Comparison of ENCODE assay signal across 21 mouse cellular contexts in genomic region chr16:23196296-23196695, GRCm38 (mm10). TPM values are rescaled to one million over a fixed set of nuclear protein-coding genes. Genes with fewer than 3 reads are reported as not detected.
DNase-seq lines count a peak whose midpoint lies in the region; TF ChIP-seq lines count a peak whose summit lies in the region.
"Had no signal": no experiment of that assay in that cellular context is flagged by ENCODE, and none has a peak within 500 bp of the region (broad histone marks: within the 10 kb centered on the region; RNA-seq: fewer than 3 reads in every experiment).

No protein-coding gene starts in this region.

- H3K4me3 ChIP-seq in CH12.LX (replicated peaks in 1 of 3; ENCODE audit: low read depth in 2 of 3, low read length in 2 of 3, poor library complexity in 1 of 3), result no peak overlapping the region
- H3K4me3 ChIP-seq: embryonic facial prominence, embryonic 10.5 days; embryonic facial prominence, embryonic 12.5 days; forebrain, embryonic 13.5 days; forebrain, embryonic 15.5 days had no signal

- TF ChIP-seq POLR2A in CH12.LX (IDR thresholded peaks at IDR 0.05; ENCODE audit: low read depth, low read length), result no peak

- H3K4me2 ChIP-seq in CH12.LX (ENCODE audit: insufficient read depth, low read depth, poor library complexity, severe bottlenecking), result peak overlapping the region; percentile 34; the same call in 1 of the 2 replicates
- H3K4me2 ChIP-seq: embryonic facial prominence, embryonic 12.5 days; forebrain, embryonic 13.5 days; forebrain, embryonic 15.5 days had no signal

- TF ChIP-seq CTCF in CH12.LX (conservative IDR thresholded peaks at IDR 0.05 in 1 of 2, IDR thresholded peaks at IDR 0.05 in 1 of 2; ENCODE audit: low read depth in 2 of 2, low read length in 2 of 2), result no peak

- dilution Hi-C loops in CH12.LX (cut with MboI; ENCODE audit: extremely low pct_ligation_motif_present, extremely low pct_unique_long_range_greater_than_20kb, low sequenced_read_pairs), result no loop called here

- H3K4me1 ChIP-seq in CH12.LX (ENCODE audit: control insufficient read depth in 1 of 2, insufficient read depth in 2 of 2), result peaks cover 0 to 3% of the 10 kb centered on the region in 2 experiments; a peak in 1 of 4 replicates
- H3K4me1 ChIP-seq: embryonic facial prominence, embryonic 10.5 days; embryonic facial prominence, embryonic 12.5 days; forebrain, embryonic 13.5 days; forebrain, embryonic 15.5 days had no signal

- no peaks in the 10 kb centered on the region for H3K9me3 ChIP-seq in CH12.LX (replicated peaks; ENCODE audit: low read length)
- H3K9me3 ChIP-seq: embryonic facial prominence, embryonic 10.5 days; embryonic facial prominence, embryonic 12.5 days; forebrain, embryonic 13.5 days; forebrain, embryonic 15.5 days; G1E had no signal

- peak; percentile 29 for DNase-seq in kidney, adult 9 months
- no peak for DNase-seq in kidney, postnatal 10 days
- no peak for DNase-seq in CH12.LX (ENCODE audit: extremely low read depth)
- DNase-seq in Muller cell, postnatal 12 days (ENCODE audit: inconsistent ontology term), result peak; percentile 37
- DNase-seq in heart, adult 8-10 months (ENCODE audit: low spot score), result no peak
- DNase-seq: adrenal gland, adult 2 months; adrenal gland, postnatal 10 days; adrenal gland, postnatal 36 days; cerebellum, adult 11-12 months; cerebellum, adult 2 months; cerebellum, adult 9-10 months; cerebellum, postnatal 10 days; cerebellum, postnatal 25 days; forebrain, postnatal 0 days had no signal

- no peaks in the 10 kb centered on the region for H3K79me2 ChIP-seq in CH12.LX (replicated peaks; ENCODE audit: control insufficient read depth, extremely low read depth, insufficient read depth, poor library complexity, severe bottlenecking)

- H3K9ac ChIP-seq in CH12.LX (ENCODE audit: insufficient read depth, low read depth), result no peak overlapping the region
- H3K9ac ChIP-seq: embryonic facial prominence, embryonic 12.5 days; forebrain, embryonic 13.5 days; forebrain, embryonic 15.5 days; forebrain, postnatal 0 days had no signal

- TF ChIP-seq EP300 in CH12.LX (IDR thresholded peaks at IDR 0.05; ENCODE audit: low read length), result no peak

- peaks cover 2% of the 10 kb centered on the region for H3K27me3 ChIP-seq in CH12.LX (replicated peaks)
- H3K27me3 ChIP-seq: embryonic facial prominence, embryonic 12.5 days; forebrain, embryonic 13.5 days; forebrain, embryonic 15.5 days had no signal

- TF ChIP-seq RAD21 in CH12.LX (IDR thresholded peaks at IDR 0.05; ENCODE audit: low read depth, low read length), result no peak

- in situ Hi-C loops in CH12.LX (cut with MboI; ENCODE audit: low pct_ligation_motif_present, low pct_unique_long_range_greater_than_20kb, low sequenced_read_pairs), result loop anchor here (5.0 kb wide), 1 partner anchor 34 kb away; no protein-coding TSS in a partner anchor

- no peak overlapping the region for H3K27ac ChIP-seq in CH12.LX (ENCODE audit: insufficient read depth, low read depth)
- H3K27ac ChIP-seq: embryonic facial prominence, embryonic 10.5 days; embryonic facial prominence, embryonic 12.5 days; forebrain, embryonic 13.5 days; forebrain, embryonic 15.5 days had no signal

- H3K36me3 ChIP-seq in CH12.LX (replicated peaks in 1 of 2; ENCODE audit: control insufficient read depth in 1 of 2, insufficient read depth in 1 of 2, low read length in 1 of 2), result no peaks in the 10 kb centered on the region
- H3K36me3 ChIP-seq: embryonic facial prominence, embryonic 10.5 days; embryonic facial prominence, embryonic 12.5 days; forebrain, embryonic 15.5 days; G1E had no signal

TF ChIP-seq in CH12.LX, 34 proteins besides CTCF, POLR2A, EP300 and RAD21:
- no peak for TF ChIP-seq JUND (conservative IDR thresholded peaks at IDR 0.05; ENCODE audit: low read depth, low read length)
- TF ChIP-seq ZKSCAN1 (IDR thresholded peaks at IDR 0.05; ENCODE audit: borderline replicate concordance, low read depth, low read length), result no peak
- TF ChIP-seq BHLHE40 (IDR thresholded peaks at IDR 0.05; ENCODE audit: low read depth, low read length), result no peak
- TF ChIP-seq CHD2 (IDR thresholded peaks at IDR 0.05; ENCODE audit: low read length), result no peak
- TF ChIP-seq ZC3H11A (IDR thresholded peaks at IDR 0.05; ENCODE audit: low read depth, low read length), result no peak

RNA-seq across cellular contexts. Expression of gene St6gal1, which starts 28.2 kb away (rescaled TPM):
- total RNA-seq in CH12.LX (2012; rRNA removed), result 60.6 and 64.5 TPM in 2 replicates
- total RNA-seq in CH12.LX (2014; rRNA removed), result 56.8 and 67.8 TPM in 2 replicates
- polyA plus RNA-seq in CH12.LX (2012; ENCODE audit: insufficient read length, low read depth), result 156 and 168 TPM in 2 replicates
- total RNA-seq in heart, adult 8-10 months (2022), result 1 to 10 TPM; 7.6 to 9.9 (median 8.8) TPM

RNA-seq across cellular contexts. Expression of gene Adipoq, which starts 50.0 kb away (rescaled TPM):
- 0.13 TPM in 1 of 2 replicates, not detected in the other for total RNA-seq in CH12.LX (2012; rRNA removed)
- total RNA-seq in CH12.LX (2014; rRNA removed), result 0.68 and 0.99 TPM in 2 replicates
- polyA plus RNA-seq in CH12.LX (2012; ENCODE audit: insufficient read length, low read depth), result 0.55 and 1.1 TPM in 2 replicates
- 1 to 10 TPM; 2.5 to 6.3 (median 3.5) TPM for total RNA-seq in heart, adult 8-10 months (2022)
- polyA plus RNA-seq: C2C12; embryonic facial prominence, embryonic 10.5 days; embryonic facial prominence, embryonic 12.5 days; forebrain, embryonic 11.5 days; forebrain, embryonic 13.5 days; forebrain, embryonic 15.5 days; forebrain, postnatal 0 days; G1E had no signal

Comparison
In these comparisons a context has a peak if more than half of its experiments do, and no peak if none do; other contexts are left out.
1. DNase-seq: peak in kidney, adult 9 months (single experiment) and Muller cell, postnatal 12 days (single experiment); none in kidney, postnatal 10 days (single experiment), CH12.LX (single experiment) and heart, adult 8-10 months (single experiment).
2. RNA of gene St6gal1, which starts 28.2 kb away (total RNA-seq): 56.8 to 67.8 TPM in CH12.LX; 7.6 to 9.9 TPM in heart, adult 8-10 months; every median in the first group is over 4 times any median in the second.